Mouse (Mus musculus): Measurements from ENCODE around the gene Clec9a. TPM values are rescaled to one million over a fixed set of nuclear protein-coding genes. Genes with fewer than 3 reads are reported as not detected.

Gene Clec9a
- polyA plus RNA-seq, 1 experiment from 2014 or later: 0.43 TPM

- no peak for ATAC-seq (ENCODE audit: insufficient read depth, low FRiP score)
- H3K4me2 ChIP-seq (ENCODE audit: low read depth, low read length): no peak overlapping the region
These were observed 23.7 kb upstream of the Clec9a start for GRCm38 (mm10) chr6:129385000-129385399.

GRCm38 (mm10) chr6:129385774-129386173 lies 22.9 kb upstream of the Clec9a start, which contains the start of gene Clec12b:
Gene Clec12b, minus strand, starts transcription at chr6:129385874.
- H3K4me1 ChIP-seq (ENCODE audit: control insufficient read depth, insufficient read depth, low read length): peaks cover 4% of the 10 kb centered on the region; the same call in 1 of the 2 replicates
- ATAC-seq (ENCODE audit: insufficient read depth, low FRiP score): no peak
- no peaks in the 10 kb centered on the region for H3K27me3 ChIP-seq (ENCODE audit: control insufficient read depth, insufficient read depth, low read length)
- WGBS: 74% methylated on average over 2 of the region's 2 CpGs
- H3K4me2 ChIP-seq (ENCODE audit: low read depth, low read length): no peak within 1 kb of the TSS
- H3K36me3 ChIP-seq (ENCODE audit: control insufficient read depth, insufficient read depth, low read length): no peaks in the 10 kb centered on the region
- H3K4me3 ChIP-seq (replicated peaks; ENCODE audit: low read length): no peak within 1 kb of the TSS
- no peaks in the 10 kb centered on the region for H3K9me3 ChIP-seq (replicated peaks; ENCODE audit: control insufficient read depth, low read length)
- H3K9ac ChIP-seq (ENCODE audit: low read length): no peak within 1 kb of the TSS
- no peak within 1 kb of the TSS for H3K27ac ChIP-seq (ENCODE audit: low read length)

More at GRCm38 (mm10) chr6:129385000-129385399, 23.7 kb upstream of the Clec9a start:
- no peaks in the 10 kb centered on the region for H3K9me3 ChIP-seq (replicated peaks; ENCODE audit: control insufficient read depth, low read length)
- no peak overlapping the region for H3K9ac ChIP-seq (ENCODE audit: low read length)
- H3K4me1 ChIP-seq (ENCODE audit: control insufficient read depth, insufficient read depth, low read length): peaks cover 4% of the 10 kb centered on the region; the same call in 1 of the 2 replicates
- 80% methylated on average over 4 of the region's 4 CpGs for WGBS
- no peaks in the 10 kb centered on the region for H3K36me3 ChIP-seq (ENCODE audit: control insufficient read depth, insufficient read depth, low read length)
- no peaks in the 10 kb centered on the region for H3K27me3 ChIP-seq (ENCODE audit: control insufficient read depth, insufficient read depth, low read length)
- no peak overlapping the region for H3K4me3 ChIP-seq (replicated peaks; ENCODE audit: low read length)
- no peak overlapping the region for H3K27ac ChIP-seq (ENCODE audit: low read length)

GRCm38 (mm10) chr6:129393087-129393720 lies 15.5 kb upstream of the Clec9a start:
- no peaks in the 10 kb centered on the region for H3K4me1 ChIP-seq (ENCODE audit: control insufficient read depth, insufficient read depth, low read length)
- H3K4me3 ChIP-seq (replicated peaks; ENCODE audit: low read length): no peak overlapping the region
- no peak overlapping the region for H3K27ac ChIP-seq (ENCODE audit: low read length)
- 15% methylated on average over 2 of the region's 2 CpGs for WGBS
- H3K4me2 ChIP-seq (ENCODE audit: low read depth, low read length): no peak overlapping the region
- no peaks in the 10 kb centered on the region for H3K36me3 ChIP-seq (ENCODE audit: control insufficient read depth, insufficient read depth, low read length)
- no peaks in the 10 kb centered on the region for H3K9me3 ChIP-seq (replicated peaks; ENCODE audit: control insufficient read depth, low read length)
- H3K9ac ChIP-seq (ENCODE audit: low read length): no peak overlapping the region
- no peaks in the 10 kb centered on the region for H3K27me3 ChIP-seq (ENCODE audit: control insufficient read depth, insufficient read depth, low read length)
- ATAC-seq (ENCODE audit: insufficient read depth, low FRiP score): no peak

- H3K27me3 ChIP-seq (ENCODE audit: control insufficient read depth, insufficient read depth, low read length): no peaks in the 10 kb centered on the region
- 67% methylated on average over 6 of the region's 6 CpGs for WGBS
- no peak overlapping the region for H3K4me3 ChIP-seq (replicated peaks; ENCODE audit: low read length)
- no peaks in the 10 kb centered on the region for H3K4me1 ChIP-seq (ENCODE audit: control insufficient read depth, insufficient read depth, low read length)
- no peak overlapping the region for H3K9ac ChIP-seq (ENCODE audit: low read length)
- H3K4me2 ChIP-seq (ENCODE audit: low read depth, low read length): no peak overlapping the region
- no peaks in the 10 kb centered on the region for H3K36me3 ChIP-seq (ENCODE audit: control insufficient read depth, insufficient read depth, low read length)
- H3K9me3 ChIP-seq (replicated peaks; ENCODE audit: control insufficient read depth, low read length): no peaks in the 10 kb centered on the region
- ATAC-seq (ENCODE audit: insufficient read depth, low FRiP score): no peak
- no peak overlapping the region for H3K27ac ChIP-seq (ENCODE audit: low read length)
These were observed 14.9 kb upstream of the Clec9a start for GRCm38 (mm10) chr6:129393732-129394131.

- Histone ChIP-seq H3K4me1 (ENCODE audit: control insufficient read depth, insufficient read depth, low read length) (no peaks in the 10 kb centered on the region), H3K9ac (ENCODE audit: low read length) (no peak within 1 kb of the TSS), H3K4me3 (replicated peaks; ENCODE audit: low read length) (no peak within 1 kb of the TSS), H3K36me3 (ENCODE audit: control insufficient read depth, insufficient read depth, low read length) (no peaks in the 10 kb centered on the region), H3K27me3 (ENCODE audit: control insufficient read depth, insufficient read depth, low read length) (no peaks in the 10 kb centered on the region), H3K4me2 (ENCODE audit: low read depth, low read length) (no peak within 1 kb of the TSS), H3K9me3 (replicated peaks; ENCODE audit: control insufficient read depth, low read length) (no peaks in the 10 kb centered on the region), H3K27ac (ENCODE audit: low read length) (no peak within 1 kb of the TSS)
- no peak for ATAC-seq (ENCODE audit: insufficient read depth, low FRiP score)
- WGBS: 81% methylated on average over 8 of the region's 8 CpGs
These were observed 11.7 kb upstream of the Clec9a start, which contains the start of gene Clec1b for GRCm38 (mm10) chr6:129396997-129397396. Gene Clec1b, plus strand, starts transcription at chr6:129397297.

DNA sequence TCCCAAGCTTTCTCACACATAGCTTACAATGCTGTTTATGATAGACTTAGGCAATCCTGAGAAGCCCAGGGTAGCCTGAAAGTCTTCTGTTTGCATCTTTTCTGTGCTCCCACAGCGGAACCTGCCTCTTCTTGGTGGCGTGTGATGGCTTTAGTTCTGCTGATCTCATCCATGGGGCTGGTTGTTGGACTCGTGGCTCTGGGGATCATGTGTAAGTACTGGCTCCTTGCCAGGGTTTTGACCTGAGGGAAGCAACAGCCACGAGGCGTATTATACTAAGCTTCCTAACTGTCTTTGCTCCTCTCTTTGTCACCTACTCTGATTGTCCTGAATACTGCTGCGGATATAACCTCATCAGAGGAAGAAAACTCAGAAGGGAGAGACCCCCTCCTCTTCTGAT lies 8.7 kb upstream of the Clec9a start:
- ATAC-seq (ENCODE audit: insufficient read depth, low FRiP score): no peak
- Histone ChIP-seq H3K36me3 (ENCODE audit: control insufficient read depth, insufficient read depth, low read length) (no peaks in the 10 kb centered on the region), H3K27ac (ENCODE audit: low read length) (no peak overlapping the region)

GRCm38 (mm10) chr6:129402404-129402803 lies 6.3 kb upstream of the Clec9a start:
- H3K4me1 ChIP-seq (ENCODE audit: control insufficient read depth, insufficient read depth, low read length): no peaks in the 10 kb centered on the region
- H3K27me3 ChIP-seq (ENCODE audit: control insufficient read depth, insufficient read depth, low read length): no peaks in the 10 kb centered on the region
- no peaks in the 10 kb centered on the region for H3K9me3 ChIP-seq (replicated peaks; ENCODE audit: control insufficient read depth, low read length)
- H3K9ac ChIP-seq (ENCODE audit: low read length): no peak overlapping the region
- no peak overlapping the region for H3K4me3 ChIP-seq (replicated peaks; ENCODE audit: low read length)
- WGBS: 83% methylated on average over 2 of the region's 2 CpGs
- no peak overlapping the region for H3K4me2 ChIP-seq (ENCODE audit: low read depth, low read length)
- no peak for ATAC-seq (ENCODE audit: insufficient read depth, low FRiP score)
- no peak overlapping the region for H3K27ac ChIP-seq (ENCODE audit: low read length)
- no peaks in the 10 kb centered on the region for H3K36me3 ChIP-seq (ENCODE audit: control insufficient read depth, insufficient read depth, low read length)

More for the DNA sequence above, 8.7 kb upstream of the Clec9a start:
- Histone ChIP-seq H3K4me2 (ENCODE audit: low read depth, low read length) (no peak overlapping the region), H3K4me3 (replicated peaks; ENCODE audit: low read length) (no peak overlapping the region), H3K9ac (ENCODE audit: low read length) (no peak overlapping the region), H3K27me3 (ENCODE audit: control insufficient read depth, insufficient read depth, low read length) (no peaks in the 10 kb centered on the region), H3K4me1 (ENCODE audit: control insufficient read depth, insufficient read depth, low read length) (no peaks in the 10 kb centered on the region), H3K9me3 (replicated peaks; ENCODE audit: control insufficient read depth, low read length) (no peaks in the 10 kb centered on the region)
- 50% methylated on average over 6 of the region's 6 CpGs for WGBS

DNA sequence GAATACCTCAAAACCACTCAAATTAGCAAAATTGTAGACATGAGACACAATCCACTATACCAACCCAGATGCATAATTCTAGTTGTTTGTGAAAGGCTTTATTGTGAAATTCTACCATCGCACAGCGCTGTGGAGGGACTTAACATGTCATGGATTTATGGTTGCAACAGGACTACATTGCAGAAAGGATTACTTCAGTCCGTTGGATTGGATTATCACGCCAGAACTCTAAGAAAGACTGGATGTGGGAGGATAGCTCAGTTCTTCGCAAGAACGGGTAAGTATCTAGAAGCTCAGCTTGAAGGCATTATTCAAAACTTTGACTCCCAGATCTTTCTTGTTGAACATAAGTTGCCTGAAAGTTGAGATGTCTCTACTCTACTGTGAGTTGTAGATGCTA lies 5.3 kb upstream of the Clec9a start:
- Histone ChIP-seq H3K9ac (ENCODE audit: low read length) (no peak overlapping the region), H3K36me3 (ENCODE audit: control insufficient read depth, insufficient read depth, low read length) (no peaks in the 10 kb centered on the region), H3K4me1 (ENCODE audit: control insufficient read depth, insufficient read depth, low read length) (no peaks in the 10 kb centered on the region), H3K27ac (ENCODE audit: low read length) (no peak overlapping the region), H3K4me2 (ENCODE audit: low read depth, low read length) (no peak overlapping the region), H3K9me3 (replicated peaks; ENCODE audit: control insufficient read depth, low read length) (no peaks in the 10 kb centered on the region), H3K4me3 (replicated peaks; ENCODE audit: low read length) (no peak overlapping the region), H3K27me3 (ENCODE audit: control insufficient read depth, insufficient read depth, low read length) (no peaks in the 10 kb centered on the region)
- 71% methylated on average over 6 of the region's 6 CpGs for WGBS
- ATAC-seq (ENCODE audit: insufficient read depth, low FRiP score): no peak

GRCm38 (mm10) chr6:129405999-129406398 lies 2.7 kb upstream of the Clec9a start:
- Histone ChIP-seq H3K9ac (ENCODE audit: low read length) (no peak overlapping the region), H3K4me2 (ENCODE audit: low read depth, low read length) (no peak overlapping the region), H3K9me3 (replicated peaks; ENCODE audit: control insufficient read depth, low read length) (no peaks in the 10 kb centered on the region), H3K27ac (ENCODE audit: low read length) (no peak overlapping the region), H3K36me3 (ENCODE audit: control insufficient read depth, insufficient read depth, low read length) (no peaks in the 10 kb centered on the region), H3K27me3 (ENCODE audit: control insufficient read depth, insufficient read depth, low read length) (no peaks in the 10 kb centered on the region), H3K4me3 (replicated peaks; ENCODE audit: low read length) (no peak overlapping the region), H3K4me1 (ENCODE audit: control insufficient read depth, insufficient read depth, low read length) (no peaks in the 10 kb centered on the region)
- ATAC-seq (ENCODE audit: insufficient read depth, low FRiP score): no peak

Data from stomach, embryonic 16.5 days (tissue).